Mouse (Mus musculus) brain, embryonic 14.5 days (tissue): ENCODE measurements around the gene Alg11. TPM values are rescaled to one million over a fixed set of nuclear protein-coding genes. Genes with fewer than 3 reads are reported as not detected.
A peak's percentile ranks its signal among the peaks of the same experiment; 100 is the strongest.

Experiments used
- DNase-seq: peaks from one replicate; pipeline ENCODE4 v3.0.0-alpha.2; 2011; ENCODE audit warnings: low read depth
- CTCF ChIP-seq: fragments of 200-500 bp; IDR thresholded peaks from 2 replicates; pipeline ENCODE4 v1.5.1; 2012; ENCODE audit warnings: inconsistent platforms, mild to moderate bottlenecking, moderate library complexity, borderline replicate concordance; ENCODE audit not compliant: insufficient read depth, insufficient read length; ENCODE audit errors: extremely low read depth
- POLR2A ChIP-seq: fragments of 200-500 bp; IDR thresholded peaks from 2 replicates; pipeline ENCODE4 v1.6.1; 2012; ENCODE audit warnings: mild to moderate bottlenecking, inconsistent platforms, borderline replicate concordance; ENCODE audit not compliant: poor library complexity, insufficient read depth, insufficient read length, severe bottlenecking; ENCODE audit errors: extremely low read depth
- polyA plus RNA-seq: library from polyadenylated mRNA; depleted of rRNA; stranded (reverse); fragments of >200 nt; gene quantifications from 2 replicates; pipeline ENCODE4 v1.2.3, GENCODE M21; 2012; rRNA removed

Alg11 gene
- polyA plus RNA-seq, 1 experiment, result 14.8 TPM

DNA sequence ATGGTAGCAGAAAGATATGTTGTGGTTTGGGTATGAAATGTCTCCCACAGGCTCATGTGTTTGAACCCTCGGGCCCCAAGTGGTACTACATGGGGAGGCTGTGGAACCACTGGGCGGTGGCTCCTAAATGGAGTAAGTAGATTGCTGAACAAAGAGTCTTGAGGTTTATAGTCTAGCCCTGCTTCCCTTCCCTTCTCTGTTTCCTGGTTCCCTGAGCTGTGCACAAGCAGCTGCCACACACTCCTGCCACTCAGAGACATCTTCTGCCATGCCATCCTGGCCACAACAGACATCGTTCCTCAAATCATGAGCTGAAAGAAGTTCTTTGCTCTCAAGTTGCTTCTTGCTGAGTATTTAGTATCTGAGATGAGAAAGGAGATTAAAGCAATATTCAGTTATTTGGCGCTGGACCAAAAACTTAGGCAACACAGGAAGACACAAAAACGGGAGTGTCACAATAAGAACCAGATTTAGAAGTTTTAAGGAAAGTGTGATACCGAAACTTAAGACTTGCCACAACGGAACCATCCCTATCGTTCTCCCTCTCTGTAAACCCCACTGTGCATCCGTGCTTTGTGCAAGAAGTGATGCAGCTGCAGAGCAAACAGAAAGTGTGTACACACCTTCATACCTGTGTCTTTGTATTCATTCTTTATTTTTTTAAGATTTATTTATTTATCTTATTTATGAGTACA is 18.9 kb downstream of the Alg11 start:
- TF ChIP-seq CTCF, result no peak
- TF ChIP-seq POLR2A, result no peak
- no peak for DNase-seq

DNA sequence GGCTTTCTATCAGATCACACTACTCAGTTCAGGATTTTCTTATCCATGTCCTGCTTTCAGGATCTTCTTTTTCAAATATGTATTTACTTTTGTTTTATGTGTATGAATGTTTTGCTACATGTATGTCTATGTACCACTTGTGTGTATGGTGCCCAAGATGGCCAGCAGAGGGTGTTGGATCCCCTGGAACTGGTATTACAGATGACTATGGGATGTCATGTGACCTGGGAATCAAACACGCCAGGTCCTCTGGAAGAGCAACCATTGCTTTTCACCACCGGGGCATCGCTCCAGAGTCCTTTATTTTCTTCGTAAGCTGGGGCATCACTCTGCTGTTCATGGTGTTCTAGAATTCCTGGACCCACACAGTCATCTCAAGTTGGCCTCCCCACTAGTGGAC is 28.7 kb downstream of the Alg11 start:
- no peak for DNase-seq
- TF ChIP-seq POLR2A (no peak), CTCF (no peak)

DNA sequence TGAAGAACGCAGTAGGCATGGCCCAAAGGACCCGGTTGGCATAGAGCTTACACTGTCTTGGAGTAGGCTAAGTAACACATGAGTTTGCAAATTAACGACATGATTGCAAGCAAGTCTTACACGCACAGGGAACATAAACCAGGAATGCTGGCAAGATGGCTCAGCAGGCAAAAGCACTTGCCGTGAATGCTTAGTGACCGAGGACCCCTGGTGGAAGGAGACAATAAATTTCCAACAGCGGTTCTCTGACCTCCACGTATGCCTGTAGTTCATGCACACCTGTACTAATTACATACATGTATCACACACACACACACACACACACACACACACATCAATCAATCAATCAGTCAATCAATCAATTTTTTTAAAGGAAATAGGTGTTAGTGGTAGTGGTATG is 31.0 kb downstream of the Alg11 start:
- DNase-seq, result peak; percentile 37
- TF ChIP-seq POLR2A, result no peak
- TF ChIP-seq CTCF, result peak; percentile 50; the same call in 1 of the 2 replicates

DNA sequence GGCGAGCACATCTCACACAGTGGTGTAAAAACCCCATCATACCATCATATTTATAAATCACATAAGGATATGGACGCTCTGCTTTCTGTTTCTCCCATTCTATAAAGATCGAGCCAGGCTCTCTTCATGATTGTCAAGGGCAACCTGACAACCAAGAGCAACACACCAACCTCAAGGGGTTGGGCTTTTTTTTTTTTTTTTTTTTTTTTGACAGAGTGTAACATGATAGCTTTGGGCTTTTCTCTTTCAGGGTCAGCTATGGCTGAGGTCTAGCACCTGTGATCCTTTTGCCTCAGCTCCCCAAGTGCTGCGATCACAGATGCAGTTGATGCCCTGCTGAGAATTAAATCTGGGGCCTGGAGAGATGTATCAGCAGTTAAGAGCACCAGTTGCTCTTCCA is 46.5 kb downstream of the Alg11 start:
- TF ChIP-seq POLR2A (no peak), CTCF (no peak)
- no peak for DNase-seq

Other genes with a start within 250 kb of the Alg11 start
- not detected in 2 replicates for gene Defb50, start 237.2 kb upstream of the Alg11 start, polyA plus RNA-seq
- not detected in 2 replicates for gene Defb2, start 220.8 kb upstream of the Alg11 start, polyA plus RNA-seq
- gene Defb10, start 201.8 kb upstream of the Alg11 start, polyA plus RNA-seq, result not detected in 2 replicates
- gene Defb9, start 175.3 kb upstream of the Alg11 start, polyA plus RNA-seq, result not detected in 2 replicates
- gene Defb11, start 154.3 kb upstream of the Alg11 start, polyA plus RNA-seq, result 9.1 and 15.4 TPM in 2 replicates
- not detected in 2 replicates for gene Defb15, start 128.0 kb upstream of the Alg11 start, polyA plus RNA-seq
- not detected in 2 replicates for gene Defb35, start 122.4 kb upstream of the Alg11 start, polyA plus RNA-seq
- not detected in 2 replicates for gene Defb13, start 114.0 kb upstream of the Alg11 start, polyA plus RNA-seq
- not detected in 2 replicates for gene Fam90a1a, start 102.0 kb upstream of the Alg11 start, polyA plus RNA-seq
- not detected in 2 replicates for gene Ccdc70, start 90.9 kb upstream of the Alg11 start, polyA plus RNA-seq
- 2.1 and 2.5 TPM in 2 replicates for gene Atp7b, start 416 bp upstream of the Alg11 start, polyA plus RNA-seq
- gene Nek5, start 64.3 kb downstream of the Alg11 start, polyA plus RNA-seq, result 0.57 and 0.79 TPM in 2 replicates
- gene Nek3, start 105.7 kb downstream of the Alg11 start, polyA plus RNA-seq, result 7.6 and 7.7 TPM in 2 replicates
- 16.7 and 23.6 TPM in 2 replicates for gene Ckap2, start 125.1 kb downstream of the Alg11 start, polyA plus RNA-seq
- gene Vps36, start 132.1 kb downstream of the Alg11 start, polyA plus RNA-seq, result 21.3 and 29.2 TPM in 2 replicates
- 7.3 and 8.8 TPM in 2 replicates for gene Thsd1, start 166.6 kb downstream of the Alg11 start, polyA plus RNA-seq
- 0.03 TPM in 1 of 2 replicates, not detected in the other for gene Tpte, start 222.7 kb downstream of the Alg11 start, polyA plus RNA-seq